Mouse (Mus musculus) neural tube, embryonic 14.5 days (tissue): ENCODE results near the gene Ranbp17. TPM values are rescaled to one million over a fixed set of nuclear protein-coding genes. Genes with fewer than 3 reads are reported as not detected.

Experiments
- ATAC-seq: fragments of 200-750 bp; cut with Nextera tagmentation; 2 replicates; pipeline ENCODE4 v1.8.0; 2017; ENCODE audit warnings: low read depth, mild to moderate bottlenecking, moderate TSS enrichment, moderate library complexity
- H3K27ac ChIP-seq: fragments of 300-500 bp; sonication (generic); 2 replicates; pipeline ENCODE4 v1.5.1; 2014; ENCODE audit warnings: low read depth, mild to moderate bottlenecking, control low read depth, low read length, moderate library complexity, mixed read lengths
- H3K27me3 ChIP-seq: fragments of 300-500 bp; sonication (generic); 2 replicates; pipeline ENCODE4 v1.6.1; 2014; ENCODE audit warnings: low read length; ENCODE audit not compliant: control insufficient read depth, insufficient read depth
- H3K36me3 ChIP-seq: fragments of 300-500 bp; sonication (generic); 2 replicates; pipeline ENCODE4 v1.6.1; 2014; ENCODE audit warnings: low read length, mixed read lengths; ENCODE audit not compliant: control insufficient read depth, insufficient read depth
- H3K4me1 ChIP-seq: fragments of 300-500 bp; sonication (generic); 2 replicates; pipeline ENCODE4 v1.6.1; 2014; ENCODE audit warnings: low read length; ENCODE audit not compliant: control insufficient read depth, insufficient read depth
- H3K4me2 ChIP-seq: fragments of 300-500 bp; sonication (generic); 2 replicates; pipeline ENCODE4 v1.6.1; 2014; ENCODE audit warnings: mild to moderate bottlenecking, low read depth, low read length, control low read depth
- H3K4me3 ChIP-seq: fragments of 300-500 bp; sonication (generic); 2 replicates; pipeline ENCODE4 v1.5.1; 2014; ENCODE audit warnings: low read depth, low read length, control low read depth, mixed read lengths
- H3K9ac ChIP-seq: fragments of 300-500 bp; sonication (generic); replicated peaks from 2 replicates; pipeline ENCODE4 v1.6.1; 2014; ENCODE audit warnings: low read depth, mild to moderate bottlenecking, control low read depth, low read length, mixed read lengths
- H3K9me3 ChIP-seq: fragments of 300-500 bp; sonication (generic); 2 replicates; pipeline ENCODE4 v1.6.1; 2016; ENCODE audit warnings: low read length; ENCODE audit not compliant: control insufficient read depth
- WGBS: fragments of 180-500 bp; shearing (Covaris S2); extraction: QIAGEN DNeasy Blood & Tissue Kit; methylation state at CpG from one replicate; pipeline ENCODE4 v1.1.7; 2014; 5-methylcytosine and 5-hydroxymethylcytosine counted together
- polyA plus RNA-seq: library from polyadenylated mRNA; unstranded; fragments of >200 nt; fragmentation: Nextera tagmentation; extraction: Ambion mirVana; gene quantifications from 2 replicates; pipeline ENCODE4 v1.2.1, GENCODE M21; 2014

Ranbp17 gene
- polyA plus RNA-seq, 1 experiment from 2014 or later = 13.3 TPM

GRCm38 (mm10) chr11:33199906-33200763, 313.4 kb downstream of the Ranbp17 start:
- peak overlapping the region; percentile 60 for H3K4me2 ChIP-seq
- no peaks in the 10 kb centered on the region for H3K36me3 ChIP-seq
- H3K27ac ChIP-seq = peak overlapping the region; percentile 89
- H3K4me1 ChIP-seq = peaks cover 19% of the 10 kb centered on the region
- H3K9ac ChIP-seq = peak overlapping the region; percentile 68
- WGBS = under 1% methylated on average over 45 of the region's 45 CpGs
- peaks cover 42% of the 10 kb centered on the region for H3K27me3 ChIP-seq
- H3K9me3 ChIP-seq = no peaks in the 10 kb centered on the region; the same call in 1 of the 2 replicates
- no peak for ATAC-seq
- H3K4me3 ChIP-seq = peak overlapping the region; percentile 47

GRCm38 (mm10) chr11:33199117-33199514, 314.4 kb downstream of the Ranbp17 start:
- WGBS = 2% methylated on average over 15 of the region's 15 CpGs
- H3K9ac ChIP-seq = peak overlapping the region; percentile 68
- H3K27me3 ChIP-seq = peaks cover 46% of the 10 kb centered on the region
- H3K9me3 ChIP-seq = no peaks in the 10 kb centered on the region; the same call in 1 of the 2 replicates
- no peaks in the 10 kb centered on the region for H3K36me3 ChIP-seq
- peak overlapping the region; percentile 89 for H3K27ac ChIP-seq
- peak overlapping the region; percentile 60 for H3K4me2 ChIP-seq
- no peak for ATAC-seq
- H3K4me1 ChIP-seq = peaks cover 19% of the 10 kb centered on the region
- peak overlapping the region; percentile 47 for H3K4me3 ChIP-seq

GRCm38 (mm10) chr11:33198351-33199116, 315.0 kb downstream of the Ranbp17 start:
- H3K36me3 ChIP-seq = no peaks in the 10 kb centered on the region
- peaks cover 46% of the 10 kb centered on the region for H3K27me3 ChIP-seq
- peak overlapping the region; percentile 68; the same call in 1 of the 2 replicates for H3K9ac ChIP-seq
- H3K4me3 ChIP-seq = peak overlapping the region; percentile 47
- no peak for ATAC-seq
- peak overlapping the region; percentile 60 for H3K4me2 ChIP-seq
- H3K4me1 ChIP-seq = peaks cover 19% of the 10 kb centered on the region
- H3K9me3 ChIP-seq = no peaks in the 10 kb centered on the region; the same call in 1 of the 2 replicates
- H3K27ac ChIP-seq = peak overlapping the region; percentile 89
- 19% methylated on average over 22 of the region's 22 CpGs for WGBS

GRCm38 (mm10) chr11:33197673-33198072, 315.9 kb downstream of the Ranbp17 start:
- Histone ChIP-seq H3K4me3 (peak overlapping the region; percentile 47; the same call in 1 of the 2 replicates), H3K36me3 (no peaks in the 10 kb centered on the region), H3K9ac (peak overlapping the region; percentile 68; the same call in 1 of the 2 replicates), H3K9me3 (no peaks in the 10 kb centered on the region; the same call in 1 of the 2 replicates), H3K4me2 (peak overlapping the region; percentile 60), H3K27me3 (peaks cover 44% of the 10 kb centered on the region), H3K4me1 (peaks cover 19% of the 10 kb centered on the region), H3K27ac (peak overlapping the region; percentile 89)
- no peak for ATAC-seq
- 23% methylated on average over 15 of the region's 15 CpGs for WGBS

- no peak for ATAC-seq
- Histone ChIP-seq H3K4me2 (peak overlapping the region; percentile 60), H3K4me1 (peaks cover 19% of the 10 kb centered on the region), H3K36me3 (no peaks in the 10 kb centered on the region), H3K4me3 (peak overlapping the region; percentile 11; the same call in 1 of the 2 replicates), H3K27ac (peak overlapping the region; percentile 52; the same call in 1 of the 2 replicates), H3K9ac (peak overlapping the region; percentile 26; the same call in 1 of the 2 replicates), H3K9me3 (no peaks in the 10 kb centered on the region; the same call in 1 of the 2 replicates), H3K27me3 (peaks cover 40% of the 10 kb centered on the region)
- WGBS = 27% methylated on average over 13 of the region's 13 CpGs
These were observed 316.4 kb downstream of the Ranbp17 start for GRCm38 (mm10) chr11:33197133-33197514.

- peak overlapping the region; percentile 26; the same call in 1 of the 2 replicates for H3K9ac ChIP-seq
- WGBS = 7% methylated on average over 24 of the region's 24 CpGs
- H3K36me3 ChIP-seq = no peaks in the 10 kb centered on the region
- H3K9me3 ChIP-seq = no peaks in the 10 kb centered on the region; the same call in 1 of the 2 replicates
- H3K27me3 ChIP-seq = peaks cover 40% of the 10 kb centered on the region
- peak overlapping the region; percentile 52 for H3K27ac ChIP-seq
- H3K4me3 ChIP-seq = peak overlapping the region; percentile 11; the same call in 1 of the 2 replicates
- peak overlapping the region; percentile 60 for H3K4me2 ChIP-seq
- no peak for ATAC-seq
- H3K4me1 ChIP-seq = peaks cover 19% of the 10 kb centered on the region
These were observed 317.0 kb downstream of the Ranbp17 start for GRCm38 (mm10) chr11:33196447-33197132.

GRCm38 (mm10) chr11:33195531-33196446, 317.8 kb downstream of the Ranbp17 start:
- H3K4me3 ChIP-seq = no peak overlapping the region
- ATAC-seq = no peak
- H3K4me1 ChIP-seq = peaks cover 14% of the 10 kb centered on the region
- WGBS = 3% methylated on average over 25 of the region's 25 CpGs
- H3K9ac ChIP-seq = peak overlapping the region; percentile 26; the same call in 1 of the 2 replicates
- peaks cover 40% of the 10 kb centered on the region for H3K27me3 ChIP-seq
- H3K4me2 ChIP-seq = peak overlapping the region; percentile 60; the same call in 1 of the 2 replicates
- H3K27ac ChIP-seq = peak overlapping the region; percentile 52; the same call in 1 of the 2 replicates
- no peaks in the 10 kb centered on the region; the same call in 1 of the 2 replicates for H3K9me3 ChIP-seq
- no peaks in the 10 kb centered on the region for H3K36me3 ChIP-seq
